Mouse (Mus musculus): Measurements from ENCODE around the gene Milr1. TPM values are rescaled to one million over a fixed set of nuclear protein-coding genes. Genes with fewer than 3 reads are reported as not detected.
"Not testable (repeated sequence)": the region's sequence is repeated elsewhere in the genome, so short reads cannot be mapped to it uniquely, and the experiment has no call there.

Gene Milr1
- polyA plus RNA-seq, 1 experiment from 2014 or later: 1.4 TPM

DNA sequence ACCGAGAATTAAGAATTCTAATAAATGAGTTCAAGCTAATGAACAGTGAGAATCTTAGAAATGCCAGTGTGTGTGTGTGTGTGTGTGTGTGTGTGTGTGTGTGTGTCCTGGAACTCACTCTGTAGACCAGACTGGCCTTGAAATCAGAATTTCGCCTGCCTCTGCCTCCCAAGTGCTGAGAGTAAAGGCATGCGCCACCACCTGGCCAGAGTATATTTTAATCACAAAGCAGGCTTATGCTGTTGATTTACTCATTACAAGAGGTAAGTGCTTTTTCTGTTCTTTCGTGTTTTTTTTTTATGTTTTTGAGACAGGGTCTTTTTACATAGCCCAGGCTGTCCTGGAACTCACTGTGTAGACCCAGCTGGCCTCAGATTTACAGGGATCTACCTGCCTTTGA is 42.8 kb downstream of the Milr1 start:
- Histone ChIP-seq H3K4me1 (ENCODE audit: control insufficient read depth, insufficient read depth, low read length) (peaks cover 12% of the 10 kb centered on the region; the same call in 1 of the 2 replicates), H3K27me3 (replicated peaks; ENCODE audit: control insufficient read depth, insufficient read depth, low read length) (no peaks in the 10 kb centered on the region), H3K4me2 (ENCODE audit: low read depth, low read length) (no peak overlapping the region), H3K36me3 (ENCODE audit: control insufficient read depth, insufficient read depth, low read length) (peaks cover 45% of the 10 kb centered on the region), H3K9ac (ENCODE audit: low read depth, low read length) (no peak overlapping the region), H3K4me3 (ENCODE audit: low read depth, low read length) (no peak overlapping the region), H3K9me3 (ENCODE audit: control insufficient read depth, low read length) (0 out of 2 replicates have a peak, but pooled peaks cover 5% of the 10 kb centered on the region), H3K27ac (replicated peaks; ENCODE audit: low read depth, low read length) (no peak overlapping the region)
- WGBS: 86% methylated on average over 4 of the region's 4 CpGs
- ATAC-seq (ENCODE audit: low read depth) (no peak), DNase-seq (ENCODE audit: low spot score) (no peak)

DNA sequence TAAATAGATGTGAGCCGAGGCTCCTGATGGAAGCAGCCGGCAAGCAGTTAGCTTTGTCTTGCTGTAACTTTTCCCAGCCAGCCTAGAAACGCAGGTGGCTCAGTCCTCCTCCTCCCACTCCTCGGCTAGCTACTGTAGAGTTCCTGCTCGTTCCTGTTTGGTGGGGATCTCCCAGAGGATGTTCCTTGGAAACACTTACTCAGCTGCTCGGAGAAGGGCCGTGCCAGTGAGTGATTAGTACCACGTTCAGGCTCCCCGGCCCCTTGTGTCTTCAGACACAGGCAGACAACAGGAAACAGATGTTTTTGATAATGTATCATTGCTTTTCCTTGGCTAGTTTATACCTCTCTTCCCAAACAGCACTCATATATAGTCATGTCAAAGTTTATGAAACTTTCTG is 44.7 kb downstream of the Milr1 start:
- no peaks in the 10 kb centered on the region for H3K27me3 ChIP-seq (replicated peaks; ENCODE audit: control insufficient read depth, insufficient read depth, low read length)
- no peak overlapping the region; the same call in 1 of the 2 replicates for H3K9ac ChIP-seq (ENCODE audit: low read depth, low read length)
- ATAC-seq (ENCODE audit: low read depth) (peak; percentile 90), DNase-seq (ENCODE audit: low spot score) (peak; percentile 93)
- no peak overlapping the region for H3K4me2 ChIP-seq (ENCODE audit: low read depth, low read length)
- WGBS: 29% methylated on average over 9 of the region's 9 CpGs
- H3K9me3 ChIP-seq (ENCODE audit: control insufficient read depth, low read length): 0 out of 2 replicates have a peak, but pooled peaks cover 5% of the 10 kb centered on the region
- peak overlapping the region; percentile 61 for H3K27ac ChIP-seq (replicated peaks; ENCODE audit: low read depth, low read length)
- peaks cover 61% of the 10 kb centered on the region for H3K36me3 ChIP-seq (ENCODE audit: control insufficient read depth, insufficient read depth, low read length)
- H3K4me1 ChIP-seq (ENCODE audit: control insufficient read depth, insufficient read depth, low read length): peaks cover 8% of the 10 kb centered on the region; the same call in 1 of the 2 replicates
- H3K4me3 ChIP-seq (ENCODE audit: low read depth, low read length): no peak overlapping the region

DNA sequence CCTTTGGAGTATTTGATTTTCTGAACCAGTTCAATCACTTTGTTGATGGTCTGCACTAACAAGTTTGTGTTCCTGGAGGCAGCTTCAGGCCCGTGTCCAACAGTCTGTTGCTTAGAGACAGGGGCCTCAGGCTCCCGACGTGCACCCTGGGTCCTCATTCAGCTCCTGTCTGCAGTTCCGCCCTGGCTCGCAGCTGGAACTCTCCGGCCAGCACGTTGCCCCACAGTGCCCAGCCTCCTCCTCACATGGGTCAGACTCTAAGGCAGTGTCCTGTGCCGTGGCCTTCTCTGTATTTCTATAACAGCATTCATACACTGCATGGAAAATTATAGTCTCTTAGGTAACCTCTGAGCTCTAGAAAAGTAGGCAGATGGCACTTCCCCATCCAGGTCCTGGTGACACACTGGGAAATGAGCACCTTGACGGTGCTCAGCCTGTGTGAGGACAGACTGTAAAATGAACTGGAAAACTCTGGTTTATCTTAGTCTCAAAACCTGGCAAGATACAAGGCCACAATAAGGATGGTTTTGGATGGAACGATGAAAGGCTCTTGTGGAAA is 51.1 kb downstream of the Milr1 start:
- H3K4me2 ChIP-seq (ENCODE audit: low read depth, low read length): no peak overlapping the region
- H3K4me1 ChIP-seq (ENCODE audit: control insufficient read depth, insufficient read depth, low read length): no peaks in the 10 kb centered on the region
- no peak overlapping the region for H3K4me3 ChIP-seq (ENCODE audit: low read depth, low read length)
- 0 out of 2 replicates have a peak, but pooled peaks cover 5% of the 10 kb centered on the region for H3K9me3 ChIP-seq (ENCODE audit: control insufficient read depth, low read length)
- H3K27ac ChIP-seq (replicated peaks; ENCODE audit: low read depth, low read length): no peak overlapping the region
- H3K27me3 ChIP-seq (replicated peaks; ENCODE audit: control insufficient read depth, insufficient read depth, low read length): no peaks in the 10 kb centered on the region
- H3K9ac ChIP-seq (ENCODE audit: low read depth, low read length): no peak overlapping the region
- no peak for ATAC-seq (ENCODE audit: low read depth)
- DNase-seq (ENCODE audit: low spot score): no peak
- 83% methylated on average over 10 of the region's 10 CpGs for WGBS
- peaks cover 85% of the 10 kb centered on the region for H3K36me3 ChIP-seq (ENCODE audit: control insufficient read depth, insufficient read depth, low read length)

DNA sequence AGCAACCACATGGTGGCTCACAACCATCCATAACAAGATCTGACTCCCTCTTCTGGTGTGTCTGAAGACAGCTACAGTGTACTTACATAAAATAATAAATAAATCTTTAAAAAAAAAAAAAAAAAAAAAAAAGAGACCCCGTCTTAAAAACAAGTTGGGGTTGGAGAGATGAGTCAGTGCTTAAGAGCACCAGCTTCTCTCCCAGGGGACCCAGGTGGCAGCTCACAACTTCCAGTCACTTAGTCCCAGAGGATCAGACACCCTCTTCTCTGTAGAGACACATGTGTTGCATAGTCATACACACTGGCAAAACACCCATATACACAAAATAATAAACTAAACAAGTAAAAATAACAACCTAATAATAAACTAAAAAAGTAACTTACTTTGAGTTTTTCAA is 56.4 kb downstream of the Milr1 start:
- not testable (repeated sequence) for H3K4me1 ChIP-seq (ENCODE audit: control insufficient read depth, insufficient read depth, low read length); DNase-seq (ENCODE audit: low spot score); ATAC-seq (ENCODE audit: low read depth); H3K27me3 ChIP-seq (replicated peaks; ENCODE audit: control insufficient read depth, insufficient read depth, low read length); H3K9me3 ChIP-seq (ENCODE audit: control insufficient read depth, low read length); H3K27ac ChIP-seq (replicated peaks; ENCODE audit: low read depth, low read length); H3K4me3 ChIP-seq (ENCODE audit: low read depth, low read length); H3K9ac ChIP-seq (ENCODE audit: low read depth, low read length); H3K4me2 ChIP-seq (ENCODE audit: low read depth, low read length)
- 69% methylated on average over 1 of the region's 1 CpGs for WGBS
- peaks cover 71% of the 10 kb centered on the region for H3K36me3 ChIP-seq (ENCODE audit: control insufficient read depth, insufficient read depth, low read length)

DNA sequence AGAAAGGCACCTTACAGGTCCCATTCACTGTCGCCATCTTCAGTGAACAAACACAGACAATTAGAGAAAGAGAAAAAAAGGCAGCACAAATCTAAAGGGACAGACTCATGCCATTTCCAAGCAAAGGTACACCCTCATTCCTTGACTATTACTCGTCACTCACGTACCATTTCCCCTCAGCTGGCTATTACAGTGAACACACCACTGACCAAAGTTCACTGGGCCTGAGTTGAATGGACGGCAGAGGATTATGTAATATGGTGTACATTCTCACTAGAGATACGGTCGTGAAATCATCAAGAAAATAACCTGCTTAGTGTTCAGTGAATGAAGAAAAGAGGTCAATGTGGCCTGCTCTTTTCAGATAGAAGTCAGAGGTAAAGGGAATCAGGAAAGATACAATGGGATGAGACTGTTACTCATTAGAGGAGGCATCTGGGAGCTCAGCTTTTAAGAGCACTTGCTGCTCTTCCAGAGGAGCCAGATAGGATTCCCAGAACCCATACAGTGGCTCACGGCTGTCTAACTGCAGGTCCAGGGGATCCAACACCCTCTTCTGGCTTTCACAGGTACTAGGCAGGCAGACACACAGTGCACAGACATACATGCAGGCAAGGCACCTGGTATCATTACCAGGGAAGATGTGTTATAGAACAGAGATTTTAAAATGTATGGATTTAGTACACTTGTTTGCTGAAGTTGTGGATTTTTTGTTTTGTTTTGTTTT is 61.5 kb downstream of the Milr1 start:
- H3K4me1 ChIP-seq (ENCODE audit: control insufficient read depth, insufficient read depth, low read length): no peaks in the 10 kb centered on the region
- 92% methylated on average over 7 of the region's 7 CpGs for WGBS
- H3K27me3 ChIP-seq (replicated peaks; ENCODE audit: control insufficient read depth, insufficient read depth, low read length): no peaks in the 10 kb centered on the region
- no peak overlapping the region for H3K27ac ChIP-seq (replicated peaks; ENCODE audit: low read depth, low read length)
- H3K9ac ChIP-seq (ENCODE audit: low read depth, low read length): no peak overlapping the region
- ATAC-seq (ENCODE audit: low read depth) (no peak), DNase-seq (ENCODE audit: low spot score) (no peak)
- peaks cover 83% of the 10 kb centered on the region for H3K36me3 ChIP-seq (ENCODE audit: control insufficient read depth, insufficient read depth, low read length)
- no peak overlapping the region for H3K4me2 ChIP-seq (ENCODE audit: low read depth, low read length)
- no peaks in the 10 kb centered on the region for H3K9me3 ChIP-seq (ENCODE audit: control insufficient read depth, low read length)
- no peak overlapping the region for H3K4me3 ChIP-seq (ENCODE audit: low read depth, low read length)

DNA sequence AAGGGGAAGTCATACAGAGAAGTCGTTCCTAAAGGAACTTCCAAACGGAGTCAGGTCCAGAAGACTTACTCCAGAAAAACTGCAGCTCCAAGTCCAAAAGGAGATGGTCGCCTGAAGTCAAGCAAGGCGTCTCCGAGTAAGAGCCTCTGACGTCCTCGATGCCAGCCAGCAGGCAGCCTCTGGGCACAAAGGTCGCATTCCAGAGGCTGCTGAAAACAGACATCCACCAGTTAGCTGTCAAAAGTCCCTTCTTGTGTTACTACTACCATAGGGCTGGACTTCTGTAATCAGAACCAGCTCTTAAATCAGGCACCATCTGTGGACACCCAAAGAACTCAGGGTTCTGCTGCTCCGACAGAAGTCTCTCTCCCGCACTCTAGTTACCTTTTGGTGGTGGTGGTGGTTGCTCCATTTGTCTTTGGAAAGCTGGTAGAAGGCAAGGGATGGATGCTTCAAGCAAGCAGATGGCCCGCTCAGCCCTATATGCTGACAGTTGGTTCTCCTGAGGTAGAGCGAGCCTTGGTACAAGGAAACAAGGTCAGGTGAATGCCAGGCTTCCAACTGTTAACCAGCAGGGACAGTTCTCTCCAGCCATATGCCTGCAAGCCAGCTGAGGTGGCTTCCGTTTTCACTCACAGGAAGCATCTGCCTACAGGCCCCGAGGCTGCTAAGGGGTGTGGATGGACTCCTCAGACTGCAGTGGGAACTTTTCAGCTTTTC is 63.7 kb downstream of the Milr1 start:
- no peak overlapping the region for H3K27ac ChIP-seq (replicated peaks; ENCODE audit: low read depth, low read length)
- H3K27me3 ChIP-seq (replicated peaks; ENCODE audit: control insufficient read depth, insufficient read depth, low read length): no peaks in the 10 kb centered on the region
- H3K4me2 ChIP-seq (ENCODE audit: low read depth, low read length): no peak overlapping the region
- no peak overlapping the region for H3K9ac ChIP-seq (ENCODE audit: low read depth, low read length)
- no peak for ATAC-seq (ENCODE audit: low read depth)
- DNase-seq (ENCODE audit: low spot score): no peak
- H3K4me1 ChIP-seq (ENCODE audit: control insufficient read depth, insufficient read depth, low read length): no peaks in the 10 kb centered on the region
- peaks cover 90% of the 10 kb centered on the region for H3K36me3 ChIP-seq (ENCODE audit: control insufficient read depth, insufficient read depth, low read length)
- 46% methylated on average over 14 of the region's 14 CpGs for WGBS
- no peak overlapping the region for H3K4me3 ChIP-seq (ENCODE audit: low read depth, low read length)
- no peaks in the 10 kb centered on the region for H3K9me3 ChIP-seq (ENCODE audit: control insufficient read depth, low read length)

DNA sequence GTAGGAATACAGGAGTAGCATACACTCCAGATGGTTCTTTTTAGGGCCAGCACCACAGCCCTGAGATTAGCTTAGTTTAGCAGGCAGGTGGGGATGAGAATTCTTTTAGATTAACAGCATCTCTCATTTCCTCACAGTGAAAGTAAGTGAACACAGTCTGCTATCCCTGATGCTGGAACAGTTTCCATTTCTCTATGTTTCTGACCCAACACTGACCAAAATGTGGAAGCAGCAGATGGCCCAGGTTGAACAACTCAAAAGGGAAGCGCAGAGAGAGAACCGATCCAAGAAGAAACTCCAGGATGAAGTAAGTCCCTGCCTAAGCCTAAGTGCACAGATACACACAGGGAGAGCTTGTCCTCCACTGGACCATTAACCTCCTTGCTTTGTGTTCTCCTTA is 64.3 kb downstream of the Milr1 start:
- no peak for ATAC-seq (ENCODE audit: low read depth)
- 93% methylated on average over 2 of the region's 2 CpGs for WGBS
- peaks cover 93% of the 10 kb centered on the region for H3K36me3 ChIP-seq (ENCODE audit: control insufficient read depth, insufficient read depth, low read length)

DNA sequence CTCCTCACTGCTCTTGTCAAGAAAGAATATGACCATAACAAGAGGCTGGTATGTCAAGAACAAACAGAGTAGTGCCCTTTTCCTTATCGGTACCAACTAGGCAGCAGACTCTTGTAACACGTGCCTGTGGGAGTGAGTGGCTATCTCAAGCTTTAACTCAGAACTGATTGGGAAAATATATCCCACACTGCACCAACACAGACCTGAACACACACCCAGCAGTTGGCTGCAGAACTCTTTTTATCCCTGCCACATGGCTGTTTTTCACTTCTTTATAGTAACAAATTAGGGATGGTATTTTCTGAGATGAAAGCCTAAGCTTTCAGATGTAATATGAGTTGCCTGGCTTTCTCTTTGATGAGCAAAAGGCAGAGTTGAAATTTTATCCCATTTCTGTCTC is 64.7 kb downstream of the Milr1 start:
- Histone ChIP-seq H3K4me1 (ENCODE audit: control insufficient read depth, insufficient read depth, low read length) (no peaks in the 10 kb centered on the region; the same call in 1 of the 2 replicates), H3K27ac (replicated peaks; ENCODE audit: low read depth, low read length) (no peak overlapping the region), H3K27me3 (replicated peaks; ENCODE audit: control insufficient read depth, insufficient read depth, low read length) (no peaks in the 10 kb centered on the region), H3K9me3 (ENCODE audit: control insufficient read depth, low read length) (no peaks in the 10 kb centered on the region), H3K4me2 (ENCODE audit: low read depth, low read length) (no peak overlapping the region), H3K4me3 (ENCODE audit: low read depth, low read length) (no peak overlapping the region), H3K9ac (ENCODE audit: low read depth, low read length) (no peak overlapping the region), H3K36me3 (ENCODE audit: control insufficient read depth, insufficient read depth, low read length) (peaks cover 93% of the 10 kb centered on the region)
- ATAC-seq (ENCODE audit: low read depth) (no peak), DNase-seq (ENCODE audit: low spot score) (no peak)
- WGBS: 59% methylated on average over 2 of the region's 2 CpGs

More for the DNA sequence above, 64.3 kb downstream of the Milr1 start:
- Histone ChIP-seq H3K27me3 (replicated peaks; ENCODE audit: control insufficient read depth, insufficient read depth, low read length) (no peaks in the 10 kb centered on the region), H3K4me1 (ENCODE audit: control insufficient read depth, insufficient read depth, low read length) (no peaks in the 10 kb centered on the region), H3K4me2 (ENCODE audit: low read depth, low read length) (no peak overlapping the region), H3K27ac (replicated peaks; ENCODE audit: low read depth, low read length) (no peak overlapping the region), H3K9me3 (ENCODE audit: control insufficient read depth, low read length) (no peaks in the 10 kb centered on the region), H3K9ac (ENCODE audit: low read depth, low read length) (no peak overlapping the region), H3K4me3 (ENCODE audit: low read depth, low read length) (no peak overlapping the region)
- no peak for DNase-seq (ENCODE audit: low spot score)
